In genomic region chr14:25366009-25366408, GRCm38 (mm10) we compare ENCODE assay signal across 10 mouse cellular contexts.
DNase-seq lines count a peak whose midpoint lies in the region; ATAC-seq and TF ChIP-seq lines count a peak whose summit lies in the region.
"Had no signal": no experiment of that assay in that cellular context is flagged by ENCODE, and none has a peak within 500 bp of the region (broad histone marks: within the 10 kb centered on the region; RNA-seq: fewer than 3 reads in every experiment).

No protein-coding gene starts in this region.

- no peak for TF ChIP-seq EP300 in heart, adult 2 months (IDR thresholded peaks at IDR 0.05; ENCODE audit: insufficient read depth, low read depth, low read length)

- peak; percentile 56 to 69 for DNase-seq in cerebellum, adult 18-20 months
- no peak for DNase-seq in cerebellum, postnatal 4 days (ENCODE audit: low spot score in 2 of 2)
- DNase-seq in heart, adult 2 months = no peak
- DNase-seq in right cerebral cortex, adult 18-20 months = peak; percentile 18
- no peak for DNase-seq in right cerebral cortex, postnatal 25 days
- DNase-seq in natural killer cell, adult 2 months (ENCODE audit: low spot score in 2 of 2) = no peak
- no peak for DNase-seq in left cerebral cortex, postnatal 10 days (ENCODE audit: extremely low spot score in 1 of 2, low spot score in 2 of 2)
- DNase-seq: kidney, adult 11 months; liver, postnatal 0 days had no signal

- no peak overlapping the region for H3K4me3 ChIP-seq in heart, embryonic 13.5 days
- no peak overlapping the region for H3K4me3 ChIP-seq in heart, adult 2 months

- no peak overlapping the region for H3K4me2 ChIP-seq in heart, embryonic 13.5 days

- no peak for ATAC-seq in heart, embryonic 13.5 days (ENCODE audit: extremely low read depth, insufficient number of reproducible peaks, low FRiP score, low TSS enrichment)

- peaks cover 5% of the 10 kb centered on the region; the same call in 1 of the 2 replicates for H3K9me3 ChIP-seq in heart, embryonic 13.5 days

- peak overlapping the region; percentile 52 for H3K27ac ChIP-seq in heart, embryonic 13.5 days (replicated peaks)
- H3K27ac ChIP-seq in heart, adult 2 months = no peak overlapping the region

- no peaks in the 10 kb centered on the region for H3K27me3 ChIP-seq in heart, embryonic 13.5 days (replicated peaks)
- H3K27me3 ChIP-seq in heart, adult 2 months (ENCODE audit: control insufficient read depth, insufficient read depth, low read length) = no peaks in the 10 kb centered on the region

- intact Hi-C loops in heart, adult 2 months (cut with DNase I) = no loop called here
- intact Hi-C loops in left cerebral cortex, postnatal 10 days (cut with DNase I) = no loop called here

- peaks cover 36% of the 10 kb centered on the region for H3K4me1 ChIP-seq in heart, embryonic 13.5 days
- peaks cover 10% of the 10 kb centered on the region for H3K4me1 ChIP-seq in heart, adult 2 months (ENCODE audit: control insufficient read depth, insufficient read depth, low read length)

- TF ChIP-seq CTCF in heart, adult 2 months (IDR thresholded peaks at IDR 0.05) = no peak

- WGBS in heart, embryonic 13.5 days = 57% methylated on average over 5 of the region's 5 CpGs
- WGBS in heart, adult 2 months = 77% methylated on average over 5 of the region's 5 CpGs

- TF ChIP-seq POLR2A in heart, adult 2 months (IDR thresholded peaks at IDR 0.05; ENCODE audit: insufficient read depth, low read depth, low read length) = no peak

- no peaks in the 10 kb centered on the region for H3K79me2 ChIP-seq in heart, adult 2 months (replicated peaks; ENCODE audit: control insufficient read depth, insufficient read depth, low read length)

- H3K9ac ChIP-seq in heart, embryonic 13.5 days = no peak overlapping the region
- no peak overlapping the region for H3K9ac ChIP-seq in heart, adult 2 months (ENCODE audit: low read depth, low read length)
- H3K9ac ChIP-seq: liver, postnatal 0 days had no signal

- H3K36me3 ChIP-seq in heart, embryonic 13.5 days = peaks cover 5% of the 10 kb centered on the region
- no peaks in the 10 kb centered on the region for H3K36me3 ChIP-seq in heart, adult 2 months (ENCODE audit: control insufficient read depth, insufficient read depth, low read length)

Comparison
In these comparisons a context has a peak if more than half of its experiments do, and no peak if none do; other contexts are left out.
1. DNase-seq: peak in cerebellum, adult 18-20 months (2 of 2) and right cerebral cortex, adult 18-20 months (single experiment); none in cerebellum, postnatal 4 days (0 of 2), heart, adult 2 months (0 of 2), right cerebral cortex, postnatal 25 days (single experiment), natural killer cell, adult 2 months (0 of 2) and left cerebral cortex, postnatal 10 days (0 of 2).